Mouse (Mus musculus): ENCODE results near the gene Palld.

DNA sequence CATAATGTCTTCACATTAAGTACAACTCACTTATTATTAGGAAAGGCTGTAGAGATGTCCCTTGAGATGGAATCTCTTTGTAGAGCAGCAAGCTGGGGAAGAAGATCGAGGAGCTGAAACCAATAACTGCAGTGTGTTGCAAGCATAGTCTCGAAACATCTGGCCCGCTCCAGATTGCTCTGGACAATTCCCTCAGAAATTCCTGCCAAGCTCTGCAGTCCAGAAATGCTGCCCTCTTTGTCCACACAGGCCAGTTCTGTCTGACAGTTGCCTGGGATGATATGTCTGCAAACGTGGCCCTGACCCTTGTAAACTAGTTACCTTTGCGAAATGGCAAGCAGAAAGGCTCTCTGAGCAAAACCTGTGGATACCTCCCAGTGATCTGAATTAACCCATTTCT, 291.9 kb downstream of the Palld start:
- TF ChIP-seq POLR2A (IDR thresholded peaks at IDR 0.05; ENCODE audit: low read depth, low read length): no peak
- TF ChIP-seq RCOR1 (conservative IDR thresholded peaks at IDR 0.05; ENCODE audit: low read depth, low read length): no peak
- no peak for TF ChIP-seq MYC (IDR thresholded peaks at IDR 0.05; ENCODE audit: low read depth, low read length)
- no peak for TF ChIP-seq CHD2 (IDR thresholded peaks at IDR 0.05; ENCODE audit: low read length)
- TF ChIP-seq CTCF (conservative IDR thresholded peaks at IDR 0.05 in 1 of 2, IDR thresholded peaks at IDR 0.05 in 1 of 2; ENCODE audit: low read depth in 2 of 2, low read length in 2 of 2): no peak
- no peak for TF ChIP-seq TCF12 (IDR thresholded peaks at IDR 0.05; ENCODE audit: low read depth, low read length)
- no peak for TF ChIP-seq BHLHE40 (IDR thresholded peaks at IDR 0.05; ENCODE audit: low read depth, low read length)
- no peak for TF ChIP-seq POLR2AphosphoS2 (IDR thresholded peaks at IDR 0.05; ENCODE audit: low read depth, low read length)
- TF ChIP-seq SIN3A (IDR thresholded peaks at IDR 0.05; ENCODE audit: low read length): no peak
- TF ChIP-seq ZC3H11A (IDR thresholded peaks at IDR 0.05; ENCODE audit: low read depth, low read length): no peak
- no peak for TF ChIP-seq UBTF (IDR thresholded peaks at IDR 0.05; ENCODE audit: low read depth, low read length)
- TF ChIP-seq TBP (conservative IDR thresholded peaks at IDR 0.05; ENCODE audit: low read depth, low read length): no peak
